Mouse (Mus musculus) ES-E14 (cell line): Measurements from ENCODE around the gene Hnrnph1.
"Not testable (repeated sequence)": the region's sequence is repeated elsewhere in the genome, so short reads cannot be mapped to it uniquely, and the experiment has no call there.

Experiments used
- CHD2 ChIP-seq: IDR thresholded peaks from 2 replicates; pipeline ENCODE4 v1.6.1; 2014; ENCODE audit warnings: mild to moderate bottlenecking, low read depth, low read length, inconsistent platforms
- HCFC1 ChIP-seq: IDR thresholded peaks from 2 replicates; pipeline ENCODE4 v1.6.1; 2012; ENCODE audit warnings: low read length, inconsistent platforms, borderline replicate concordance; ENCODE audit not compliant: insufficient read depth
- ZC3H11A ChIP-seq: IDR thresholded peaks from 2 replicates; pipeline ENCODE4 v1.6.1; 2012; ENCODE audit warnings: low read depth, mild to moderate bottlenecking, inconsistent platforms, low read length, borderline replicate concordance
- ZNF384 ChIP-seq: IDR thresholded peaks from 2 replicates; pipeline ENCODE4 v1.6.1; 2012; ENCODE audit warnings: low read depth, low read length, inconsistent platforms

DNA sequence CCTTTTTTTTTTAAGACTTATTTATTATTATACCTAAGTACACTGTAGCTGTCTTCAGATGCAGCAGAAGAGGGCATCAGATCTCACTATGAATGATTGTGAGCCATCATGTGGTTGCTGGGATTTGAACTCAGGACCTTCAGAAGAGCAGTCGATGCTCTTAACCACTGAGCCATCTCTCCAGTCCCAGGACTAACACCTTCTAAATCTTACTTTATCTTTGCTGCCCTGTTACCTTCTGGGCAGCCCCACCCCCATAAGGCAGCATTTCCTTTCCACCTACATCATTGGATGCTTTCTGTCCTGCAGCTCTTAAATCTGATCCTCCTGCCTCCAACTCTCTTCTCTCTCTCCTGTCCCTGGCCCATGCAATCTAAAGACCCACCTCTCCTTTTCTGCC is 15.5 kb upstream of the Hnrnph1 start:
- not testable (repeated sequence) for TF ChIP-seq HCFC1, ZNF384, ZC3H11A, CHD2
